Mouse (Mus musculus) embryo, embryonic 9.5 days (tissue): ENCODE measurements at regions not wholly inside any gene's neighbourhood (a gene's known extent, or its start where the extent isn't known, plus 50 kb on each side); places are given as distances from the start of the nearest gene placed in this dataset.
A peak's percentile ranks its signal among the peaks of the same experiment; 100 is the strongest.

Experiments used
- DNase-seq: peaks from one replicate; pipeline ENCODE4 v3.0.0-alpha.2; 2017; ENCODE audit errors: extremely low spot score

DNA sequence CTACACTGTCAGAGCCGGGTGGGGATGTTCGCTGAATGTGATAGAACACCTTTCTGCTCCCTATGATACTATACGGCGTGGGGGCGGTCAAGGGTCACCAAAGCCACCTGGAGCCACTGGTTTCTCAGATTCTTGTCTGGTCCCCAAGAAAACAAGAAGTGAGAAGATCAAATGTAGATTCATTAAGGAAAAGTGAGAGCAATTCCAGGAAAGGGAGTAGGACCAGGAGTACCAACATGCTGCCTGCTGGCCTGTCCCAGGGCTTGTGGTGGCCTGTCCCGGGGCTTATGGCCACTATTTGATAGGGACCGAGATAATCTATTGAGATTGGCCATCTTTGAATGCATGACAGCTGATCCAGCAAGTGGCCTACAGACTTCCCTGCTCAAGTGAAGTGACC is 58.8 kb upstream of the Fut8 start:
- DNase-seq = no peak

DNA sequence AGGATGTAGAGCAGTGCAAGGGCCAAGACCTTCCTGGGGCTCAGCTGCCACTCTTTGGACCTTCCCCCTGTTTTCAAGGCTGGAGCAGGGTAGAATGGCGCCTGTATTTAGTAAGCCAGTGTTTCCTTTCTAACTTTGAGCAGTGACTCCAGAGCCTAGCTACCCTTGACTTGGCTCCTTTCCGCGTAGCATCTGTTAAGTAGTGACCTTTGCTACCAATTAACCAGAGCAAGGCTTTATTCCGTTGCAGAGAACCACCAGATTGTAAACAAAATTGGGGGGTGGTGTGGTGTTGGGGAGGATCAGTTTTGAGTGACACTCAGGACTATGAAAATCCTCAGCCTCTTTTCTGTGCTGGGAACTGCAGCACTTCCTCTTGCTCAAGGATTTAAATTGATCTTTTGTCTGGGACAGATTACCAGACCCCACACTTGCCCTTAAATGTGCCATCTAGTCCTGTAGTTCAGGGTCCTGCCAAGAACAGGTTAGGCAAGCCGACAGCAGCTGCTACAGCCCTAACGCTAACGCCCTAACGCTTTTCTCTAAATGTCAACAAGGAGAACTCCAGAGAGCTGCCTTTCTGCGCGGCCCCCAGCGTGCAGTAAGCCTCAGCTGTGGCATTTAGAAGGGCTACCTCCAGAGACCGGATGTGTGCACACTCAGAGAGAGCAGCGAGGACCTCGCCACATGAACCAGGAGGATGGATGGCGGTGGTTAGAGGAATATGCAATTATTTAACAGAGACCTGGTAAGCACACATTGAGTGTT is 59.9 kb upstream of the Fut8 start:
- peak; percentile 22 for DNase-seq

DNA sequence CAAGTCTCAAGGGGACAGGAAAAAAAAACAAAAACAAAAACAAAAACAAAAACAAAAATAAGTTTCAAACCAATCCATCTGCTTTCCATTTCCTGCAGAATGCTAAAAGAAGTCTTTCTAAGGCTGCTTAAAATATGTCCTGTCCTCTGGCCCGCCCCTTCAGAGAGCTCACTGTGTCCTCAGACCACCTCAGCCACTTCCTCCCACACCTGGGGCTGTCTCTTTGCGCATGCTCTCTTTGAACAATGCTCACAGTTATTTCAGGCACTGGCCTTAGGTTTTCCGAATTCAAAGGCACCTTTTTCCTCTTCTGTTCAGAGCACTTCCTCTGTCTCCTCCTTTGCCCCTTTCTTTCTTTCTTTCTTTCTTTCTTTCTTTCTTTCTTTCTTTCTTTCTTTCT is 60.6 kb upstream of the Fut8 start:
- DNase-seq = no peak

DNA sequence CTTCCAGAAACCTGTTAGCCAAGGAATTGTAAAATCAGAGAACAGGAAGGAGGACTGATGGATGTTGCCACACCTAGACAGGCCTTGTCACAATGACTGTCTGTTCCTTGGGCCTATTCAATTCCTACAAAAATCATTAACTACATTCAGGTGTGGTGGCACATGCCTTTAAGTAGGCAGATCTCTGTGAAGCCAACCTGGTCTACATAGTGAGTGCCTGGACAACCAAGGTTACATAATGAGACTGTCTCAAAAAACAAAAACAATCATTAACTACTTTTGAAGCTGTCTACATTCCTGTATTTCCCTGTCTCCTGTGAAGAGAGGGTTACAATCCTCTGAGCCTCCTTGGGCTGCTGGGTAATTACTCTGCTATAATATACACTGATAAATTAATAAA is 63.9 kb upstream of the Fut8 start:
- no peak for DNase-seq

DNA sequence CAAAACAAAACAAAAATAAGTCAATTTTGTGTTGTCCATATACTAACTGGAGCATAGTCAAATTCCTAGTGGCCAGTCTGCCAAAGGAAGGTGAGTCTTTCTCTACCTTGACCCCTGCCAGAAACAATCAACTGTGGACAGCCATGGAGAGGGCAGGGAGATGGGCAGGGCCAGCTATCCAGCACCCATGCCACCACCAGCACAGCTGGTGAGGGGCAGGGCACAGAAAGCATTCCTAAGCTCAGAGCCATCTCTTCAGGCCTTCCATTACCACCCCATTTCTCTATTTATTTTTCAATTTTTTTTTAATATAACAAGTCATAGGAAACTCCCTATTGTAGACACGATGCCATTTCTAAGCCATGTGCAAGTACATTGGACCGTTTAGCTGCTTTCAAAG is 65.4 kb upstream of the Fut8 start:
- DNase-seq = no peak

DNA sequence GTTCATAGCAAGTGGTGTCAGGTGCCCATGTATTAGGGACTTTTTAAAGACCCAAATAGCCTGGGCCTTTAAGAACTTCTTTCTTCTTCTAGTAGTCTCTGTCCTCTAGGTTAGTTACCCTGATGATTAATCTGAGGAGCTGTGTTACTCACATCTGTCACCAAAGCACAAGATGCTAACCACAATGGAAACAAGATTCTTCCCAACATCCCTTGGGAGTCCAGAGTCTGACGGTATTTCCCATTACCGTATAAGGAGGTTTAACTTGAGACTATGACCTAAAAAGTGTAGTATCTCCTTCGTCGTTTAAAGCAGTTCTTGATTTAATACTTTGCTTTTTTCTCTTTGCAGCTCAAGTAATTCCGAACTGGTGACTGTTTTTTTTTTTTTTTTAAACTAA is 67.7 kb upstream of the Fut8 start:
- no peak for DNase-seq

DNA sequence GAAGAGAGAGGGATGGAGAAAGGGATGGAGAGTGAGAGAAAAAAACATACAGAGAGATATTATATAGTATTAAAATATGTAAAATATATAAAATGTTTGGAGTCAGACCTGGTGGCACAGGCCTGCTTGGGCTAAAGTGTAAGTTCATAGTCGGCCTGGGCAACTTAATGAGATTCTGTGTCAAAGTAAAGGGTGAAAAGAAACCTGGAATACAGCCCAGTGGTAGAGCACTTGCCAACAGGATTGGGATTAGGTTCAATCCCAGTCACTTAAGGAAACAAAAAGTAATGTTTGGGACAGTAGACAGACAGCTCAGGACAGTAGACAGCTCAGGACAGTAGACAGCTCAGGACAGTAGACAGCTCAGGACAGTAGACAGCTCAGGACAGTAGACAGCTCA is 69.6 kb upstream of the Fut8 start:
- DNase-seq = no peak

DNA sequence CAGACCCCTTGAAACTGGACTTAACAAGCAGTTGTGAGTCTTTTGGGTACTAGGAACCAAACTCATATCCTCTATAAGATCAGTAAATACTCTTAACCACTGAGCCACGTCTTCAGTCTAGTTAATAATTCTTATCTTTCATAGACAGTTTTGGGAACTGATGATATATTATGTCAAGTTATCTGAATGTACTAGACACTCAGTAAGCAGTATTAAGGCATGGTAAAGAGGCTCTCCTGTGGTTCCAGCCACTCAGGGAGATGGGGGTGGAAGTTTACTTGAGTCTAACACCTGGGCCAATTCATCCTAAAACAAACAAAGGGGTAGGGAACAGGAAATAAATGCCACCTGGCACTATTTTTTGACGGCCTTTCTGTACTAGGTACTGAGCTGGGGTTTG is 81.2 kb upstream of the Fut8 start:
- DNase-seq = no peak

DNA sequence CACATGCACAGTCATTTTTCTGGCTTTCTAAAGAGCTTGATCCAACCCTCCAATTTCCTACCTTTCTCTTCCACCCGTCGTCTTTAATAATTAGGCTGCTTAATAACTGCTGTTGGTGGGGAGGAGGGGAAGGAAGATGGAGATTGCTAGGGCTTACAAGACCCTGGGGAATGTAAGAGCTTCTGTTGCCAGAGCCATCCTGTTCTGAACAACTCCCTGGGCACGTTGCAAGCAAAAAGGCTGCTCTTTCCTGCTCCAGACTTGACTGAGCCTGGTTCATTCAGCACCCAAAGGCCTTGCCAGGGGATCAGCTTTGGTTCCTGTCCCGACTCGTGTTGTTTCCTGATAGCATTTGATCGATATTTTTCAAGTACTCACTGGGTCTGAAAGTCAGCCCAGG is 82.3 kb upstream of the Fut8 start:
- no peak for DNase-seq

DNA sequence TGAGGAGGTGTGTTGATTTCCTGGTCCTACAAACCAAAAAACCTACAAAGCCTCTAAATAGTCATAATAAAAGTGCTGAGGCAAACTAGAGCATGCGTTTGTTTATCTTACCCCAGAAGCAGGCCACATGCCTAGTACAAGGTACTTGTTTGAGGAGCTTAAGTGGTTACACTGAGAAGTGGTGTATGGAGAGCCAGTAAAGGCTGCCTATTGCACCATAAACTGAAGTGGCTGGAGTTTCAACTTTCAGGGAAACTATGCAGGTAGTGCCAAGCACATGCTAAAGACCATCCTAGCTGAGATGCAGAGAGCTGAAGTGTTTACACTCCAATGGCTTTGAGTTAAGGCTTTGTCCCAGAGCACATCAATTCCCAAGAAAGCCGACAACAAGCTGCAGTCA is 86.5 kb upstream of the Fut8 start:
- no peak for DNase-seq

DNA sequence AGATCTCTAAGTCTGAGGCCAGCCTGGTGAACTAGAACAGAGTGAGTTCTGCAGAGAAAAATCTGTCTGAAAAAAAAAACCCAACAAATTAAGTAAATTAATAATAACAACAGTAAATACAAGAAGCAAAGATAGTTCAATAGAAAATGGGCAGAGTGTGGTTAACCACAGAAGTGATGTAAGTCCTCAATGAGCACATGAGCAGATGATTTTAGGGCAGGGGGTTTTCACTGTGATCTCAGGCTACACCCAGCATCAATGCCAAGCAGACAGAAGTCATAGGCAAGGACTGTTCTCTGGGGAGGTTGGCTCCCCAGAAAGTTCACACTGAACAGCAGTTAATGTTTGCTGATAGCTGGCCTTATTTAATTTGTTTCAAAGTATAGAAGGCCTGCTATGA is 88.1 kb upstream of the Fut8 start:
- no peak for DNase-seq

DNA sequence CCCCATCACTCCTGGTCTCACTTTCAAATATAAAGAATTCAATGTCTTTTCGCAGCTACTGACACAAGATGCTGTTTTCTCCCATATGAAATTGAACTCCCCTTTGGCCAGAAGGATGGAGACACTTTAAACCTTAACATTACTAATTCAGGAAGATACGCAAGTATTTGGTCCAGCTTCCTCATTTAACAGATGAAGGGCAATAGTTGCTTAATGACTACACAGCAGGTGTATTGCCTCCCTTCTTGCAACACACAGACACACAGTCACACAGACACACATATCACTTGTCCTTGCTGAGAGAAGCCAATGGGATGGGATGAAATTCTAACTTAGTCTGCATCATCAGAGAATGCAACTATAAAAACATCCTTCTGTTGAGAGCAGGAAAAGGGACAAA is 89.8 kb upstream of the Fut8 start:
- DNase-seq = no peak

DNA sequence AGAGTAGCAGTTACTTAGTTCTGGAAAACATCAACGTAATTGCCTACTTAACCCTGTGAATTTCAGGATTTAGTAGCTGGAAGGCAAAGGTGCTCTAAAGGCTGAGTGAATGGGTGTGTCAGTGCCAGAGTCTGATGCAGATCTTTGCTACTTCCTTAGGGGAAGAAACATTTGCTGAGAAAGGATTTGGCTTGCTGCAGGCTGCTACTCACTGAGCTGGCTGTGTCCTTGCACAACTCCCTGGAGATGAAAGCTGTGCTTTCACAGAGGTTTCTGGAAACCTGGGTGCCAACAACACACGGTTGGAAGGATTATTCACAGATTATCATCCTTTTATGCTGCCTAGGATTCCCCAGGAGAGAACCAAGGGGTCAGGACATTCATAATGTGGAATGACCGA is 94.0 kb upstream of the Fut8 start:
- DNase-seq = no peak

DNA sequence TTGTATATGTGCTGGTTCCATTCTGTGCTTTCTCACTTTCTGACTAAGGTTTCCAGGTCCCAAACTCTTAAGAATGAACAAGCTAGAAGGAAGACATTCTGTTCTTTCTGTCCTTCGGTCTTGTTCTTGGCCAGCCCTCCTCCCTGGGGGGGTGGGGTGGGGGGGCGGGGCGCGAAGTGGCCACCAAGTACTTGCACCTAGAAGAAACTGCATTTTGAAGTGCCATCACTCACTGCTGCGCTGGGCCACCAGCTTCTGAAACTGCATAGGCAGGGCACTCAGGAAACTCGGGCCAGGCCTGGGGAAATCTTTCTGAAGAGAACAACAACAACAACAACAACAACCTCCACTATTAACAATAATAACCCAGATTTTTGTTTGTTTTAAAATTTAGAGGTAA is 94.4 kb upstream of the Fut8 start:
- DNase-seq = no peak

DNA sequence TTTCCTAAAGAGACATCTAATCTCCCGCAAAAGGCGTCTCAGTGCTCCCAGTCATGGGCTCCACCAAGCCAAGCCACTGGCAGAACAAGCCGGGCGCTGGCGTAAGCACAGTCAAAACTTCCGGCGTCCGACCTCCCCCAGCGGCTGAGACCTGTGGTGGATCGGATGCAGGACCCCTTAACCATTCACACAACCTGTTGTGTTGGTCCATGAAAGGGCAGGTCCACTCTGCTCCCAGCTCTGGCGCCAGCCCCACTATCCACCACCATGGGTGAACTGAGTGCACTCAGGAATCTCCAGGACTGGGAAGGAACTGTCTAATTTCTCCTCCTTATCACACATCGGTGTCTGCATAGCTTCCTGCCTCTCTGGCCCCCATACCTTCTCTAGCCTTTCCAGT is 94.8 kb upstream of the Fut8 start:
- no peak for DNase-seq

DNA sequence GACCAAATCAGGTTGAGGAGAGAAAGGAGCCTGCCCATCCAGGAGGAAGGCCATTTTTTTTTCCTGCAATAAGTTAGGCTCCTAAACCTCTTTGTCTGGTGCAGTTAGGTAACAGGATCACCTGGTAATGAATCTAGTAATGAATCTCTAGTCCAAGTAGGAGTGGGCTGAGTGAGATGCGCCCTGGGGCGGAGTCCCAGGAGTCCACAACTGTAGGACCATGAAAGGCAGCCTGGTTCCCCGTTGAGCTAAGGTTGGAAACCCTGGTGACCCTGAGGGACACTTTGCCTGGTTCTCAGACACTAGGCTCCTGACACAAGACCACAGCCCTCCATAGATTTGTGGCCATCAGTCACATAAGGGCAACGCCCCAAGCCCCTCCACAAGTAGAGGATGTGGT is 95.7 kb upstream of the Fut8 start:
- no peak for DNase-seq

DNA sequence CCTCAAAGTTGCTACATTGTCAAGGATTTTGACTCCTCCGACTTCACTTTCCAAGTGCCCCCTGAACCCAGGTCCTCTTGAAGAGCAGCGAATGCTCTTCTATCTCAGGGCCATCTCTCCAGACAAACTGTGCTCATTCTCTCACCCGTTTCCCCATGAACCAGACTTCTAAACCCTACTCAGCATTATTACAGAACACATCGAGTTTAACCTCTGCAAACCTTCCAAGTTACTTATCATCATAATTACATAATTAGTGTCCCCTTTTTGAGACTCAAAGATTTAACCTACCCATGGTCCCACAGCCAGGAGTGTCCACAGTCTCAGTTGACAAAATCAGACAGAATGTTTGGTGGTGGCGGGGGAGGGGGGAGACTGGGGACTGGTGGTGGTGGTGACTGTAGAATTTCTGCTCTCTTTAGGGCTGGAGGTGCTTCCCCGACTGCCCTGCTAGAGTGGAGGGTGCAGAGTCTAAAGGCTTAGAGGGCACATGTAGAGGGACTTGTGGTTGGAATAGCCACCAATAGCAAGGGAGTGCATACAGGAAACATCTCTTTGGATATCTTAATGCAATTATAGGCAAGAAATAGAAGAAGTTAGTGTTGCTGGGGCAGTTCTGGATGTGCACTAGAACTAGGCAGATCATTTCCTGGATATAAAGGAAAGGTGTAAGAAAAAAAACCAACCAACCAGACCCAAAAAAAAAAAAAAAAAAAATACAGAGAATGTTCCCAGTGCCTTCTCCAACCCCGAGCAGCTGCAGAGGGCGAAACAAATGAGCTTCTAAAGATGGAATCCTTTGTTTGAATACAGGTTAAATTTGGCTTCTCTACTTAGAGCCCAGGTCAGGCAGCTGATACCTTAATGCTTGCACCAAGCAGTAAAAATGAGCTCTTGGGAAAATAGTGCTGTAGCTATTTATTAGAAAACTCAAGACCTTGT is 96.4 kb upstream of the Fut8 start:
- no peak for DNase-seq

DNA sequence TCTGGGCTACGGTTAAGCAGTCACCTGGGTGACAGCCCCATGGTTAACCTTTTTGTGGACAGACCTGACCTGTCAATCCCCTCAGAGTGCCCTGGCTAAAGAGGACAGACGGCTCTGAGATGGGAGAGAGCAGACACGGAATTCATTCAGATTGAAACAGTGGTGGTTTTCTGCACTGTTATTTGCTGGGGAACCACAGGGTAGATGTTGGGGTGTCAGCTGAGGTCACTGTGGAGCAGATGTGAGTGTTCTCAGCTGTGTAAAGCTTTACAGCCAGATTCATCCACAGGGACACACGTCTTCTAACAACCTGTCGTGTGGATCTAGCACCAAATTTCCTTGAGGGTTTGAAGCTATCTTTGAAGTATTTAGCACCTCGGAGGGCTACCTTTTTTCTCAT is 97.3 kb upstream of the Fut8 start:
- DNase-seq = no peak

DNA sequence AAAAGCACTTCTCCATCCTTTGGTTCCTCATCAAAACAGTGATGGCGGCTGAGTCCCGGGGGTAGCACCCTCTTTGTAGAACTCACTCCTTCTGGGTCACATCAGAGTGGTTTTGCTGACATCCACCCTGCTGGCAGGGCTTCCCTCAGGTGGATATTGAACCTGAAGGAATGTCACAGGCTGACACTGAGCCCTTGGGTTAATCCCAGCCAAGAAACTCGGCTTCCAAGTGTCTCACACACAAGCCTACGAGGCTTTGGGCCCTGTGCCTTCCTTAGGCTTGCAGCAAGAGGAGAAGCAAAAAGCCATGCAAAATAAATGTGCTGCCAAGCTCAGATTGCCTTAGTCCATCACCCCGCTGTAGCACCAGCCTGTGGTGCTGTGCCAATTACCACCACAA is 97.8 kb upstream of the Fut8 start:
- DNase-seq = no peak

DNA sequence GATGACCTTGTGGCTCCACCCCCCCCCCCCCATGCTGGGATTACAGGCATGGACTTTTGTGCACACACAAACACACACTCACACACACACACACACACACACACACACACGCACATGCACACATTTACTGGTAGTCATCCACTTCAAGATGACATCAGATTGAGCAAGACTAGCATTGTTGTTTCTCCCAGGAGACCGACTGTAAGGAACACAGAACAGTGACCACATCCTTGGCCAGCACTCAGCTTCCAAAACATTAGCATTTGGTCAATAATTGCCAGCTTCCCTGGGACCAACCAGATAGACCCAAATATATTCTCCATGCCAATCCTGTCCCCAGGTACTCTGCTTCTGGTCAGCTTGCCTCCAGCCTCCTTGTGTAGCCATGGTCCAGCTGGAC is 98.2 kb upstream of the Fut8 start:
- DNase-seq = no peak

DNA sequence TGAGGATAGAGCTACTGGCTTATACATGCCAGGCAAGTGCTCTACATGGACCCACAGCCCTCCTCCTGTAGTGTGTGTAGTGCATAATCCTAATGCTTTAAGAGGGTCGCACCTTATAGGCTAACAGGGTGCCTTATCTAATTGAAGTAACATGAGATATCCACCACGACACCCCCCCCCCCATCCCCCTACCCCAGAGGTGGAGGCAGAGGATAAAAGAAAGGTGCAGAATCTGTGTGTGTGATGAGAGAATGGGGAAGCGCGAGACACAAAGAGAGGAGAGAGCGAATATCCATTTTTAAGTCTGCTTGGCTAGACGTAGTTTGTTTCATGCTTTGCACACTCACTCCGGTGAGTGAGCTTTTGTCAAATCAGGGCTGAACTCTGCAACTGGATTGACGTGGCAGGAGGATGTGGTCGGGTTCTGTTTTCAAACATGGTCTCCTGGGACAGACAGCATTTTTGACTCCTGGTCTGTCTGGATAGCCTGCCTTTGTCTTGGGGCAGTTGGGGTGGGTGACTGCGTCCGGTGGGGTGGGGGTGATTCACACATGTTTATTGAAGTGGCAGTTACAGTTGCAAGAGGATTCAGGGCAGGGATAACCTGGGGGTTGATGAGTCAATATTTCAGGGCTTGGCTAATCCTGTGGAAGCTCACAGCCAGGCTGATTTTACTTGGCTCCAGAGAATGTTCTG is 99.3 kb upstream of the Fut8 start:
- DNase-seq = no peak

DNA sequence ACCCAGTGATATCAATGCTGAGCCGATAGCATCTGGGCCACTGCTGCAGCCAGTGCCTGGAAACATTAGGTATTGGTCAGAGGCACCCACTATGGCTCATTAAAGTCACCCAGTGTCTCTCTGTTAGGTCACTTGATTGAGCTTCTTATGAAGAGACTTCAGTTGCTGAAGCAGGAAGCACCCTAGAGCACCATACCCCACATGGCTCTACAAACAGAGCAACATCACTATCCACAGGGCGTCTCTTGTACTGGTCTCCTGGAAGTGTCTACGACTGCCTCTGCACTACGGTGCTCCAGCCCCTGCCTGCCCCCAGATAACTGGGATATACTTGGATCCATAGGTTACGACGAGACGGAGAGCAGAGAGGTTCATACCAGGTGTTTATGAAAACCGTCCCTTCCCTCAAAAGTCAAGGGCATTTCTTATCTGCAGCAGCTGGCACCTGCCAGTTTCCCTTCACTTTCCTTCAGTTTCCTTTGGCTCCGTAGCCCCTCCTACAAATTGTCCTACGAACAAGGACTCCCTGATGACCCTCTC is 100.6 kb upstream of the Fut8 start:
- no peak for DNase-seq
